Mouse (Mus musculus) gastrocnemius, adult 18-20 months (tissue): ENCODE measurements around the gene Vmn1r220. TPM values are rescaled to one million over a fixed set of nuclear protein-coding genes. Genes with fewer than 3 reads are reported as not detected.
"Not testable (repeated sequence)": the region's sequence is repeated elsewhere in the genome, so short reads cannot be mapped to it uniquely, and the experiment has no call there.

Experiments
- DNase-seq: peaks from one replicate; pipeline ENCODE4 v3.0.0; 2021; ENCODE audit warnings: low spot score
- long read RNA-seq, 2 experiments: library from polyadenylated mRNA; stranded (forward); transcript quantifications; one replicate each; pipeline ENCODE4 v2.0.0; 2021
- total RNA-seq, 2 experiments: library from RNA; stranded (reverse); gene quantifications; 2 replicates each; pipeline ENCODE4 v1.2.3; 2021

Gene Vmn1r220
- not detected for total RNA-seq
- long read RNA-seq, experiment 1: 0 reads
- long read RNA-seq, experiment 2: 0 reads

DNA sequence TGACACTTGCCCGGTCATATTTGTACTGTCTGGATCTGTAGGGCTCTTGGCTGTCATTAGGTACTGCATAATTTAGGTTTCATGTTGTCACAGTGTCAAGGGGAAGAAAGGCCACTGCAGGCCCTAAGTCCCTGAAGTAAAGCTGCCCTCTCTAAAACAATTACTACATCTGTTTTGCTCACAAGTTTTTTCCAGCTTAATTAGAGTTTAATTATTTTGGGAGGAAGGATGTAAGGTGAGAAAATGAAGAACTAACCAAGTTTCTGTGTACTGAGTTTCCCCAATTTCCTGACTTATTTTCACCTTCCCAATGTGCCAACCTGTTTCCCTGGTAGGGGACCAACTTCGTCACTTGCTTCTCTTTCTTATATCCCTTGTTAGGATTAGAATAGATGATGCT is at the start of gene Vmn1r220:
TSS of gene Vmn1r220 (minus strand) at position 101 of the 400 bp plus-strand sequence.
- DNase-seq: no peak

DNA sequence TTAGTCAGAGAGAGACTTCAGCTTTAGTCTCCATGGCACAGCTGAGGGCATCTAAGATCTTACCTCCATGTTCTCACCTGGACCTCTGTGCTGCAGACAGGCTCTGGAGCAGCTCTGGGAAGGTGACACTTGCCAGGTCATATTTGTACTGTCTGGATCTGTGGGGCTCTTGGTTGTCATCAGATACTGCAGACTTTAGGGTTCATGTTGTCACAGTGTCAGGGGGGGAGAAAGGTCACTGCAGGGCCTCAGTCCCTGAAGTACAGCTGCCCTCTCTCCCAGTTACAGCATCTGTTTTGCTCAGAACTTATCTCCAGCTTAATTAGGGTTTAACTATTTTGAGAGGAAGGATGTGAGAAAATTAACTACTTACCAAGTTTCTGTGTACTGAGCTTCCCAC is 48.1 kb upstream of the Vmn1r220 start, which contains the start of gene Vmn1r222:
TSS of gene Vmn1r222 (minus strand) at position 101 of the 400 bp plus-strand sequence.
- not testable (repeated sequence) for DNase-seq

- DNase-seq: not testable (repeated sequence)
These were observed 26.1 kb upstream of the Vmn1r220 start, which contains the start of gene Vmn1r221 for GRCm38 (mm10) chr13:23213827-23214226. Gene Vmn1r221 (plus strand): TSS chr13:23214127.

- DNase-seq: not testable (repeated sequence)
These were observed 16.1 kb upstream of the Vmn1r220 start for GRCm38 (mm10) chr13:23203885-23204284.

GRCm38 (mm10) chr13:23166471-23166870 is 21.3 kb downstream of the Vmn1r220 start:
- DNase-seq: not testable (repeated sequence)

DNA sequence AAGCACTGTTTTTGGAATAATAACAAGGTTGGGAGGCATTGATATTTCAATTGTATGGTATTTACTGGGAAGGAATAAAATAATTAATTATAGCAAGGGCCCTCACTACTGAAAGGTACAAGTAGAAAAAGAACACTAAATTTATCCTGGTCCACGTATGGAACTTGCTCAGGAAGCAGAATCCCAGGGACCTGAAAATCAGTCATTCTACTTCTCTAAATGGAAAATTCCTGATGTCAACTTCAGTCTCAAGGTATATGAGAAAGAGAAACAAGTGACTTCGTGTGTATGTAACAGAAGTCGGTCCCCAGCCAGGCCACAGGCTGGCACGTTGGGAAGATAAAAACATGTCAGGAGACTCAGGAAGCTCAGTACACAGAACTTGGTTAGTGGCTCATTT is 28.8 kb downstream of the Vmn1r220 start, which contains the start of gene Vmn1r219:
TSS of gene Vmn1r219 (plus strand) at position 301 of the 400 bp plus-strand sequence.
- DNase-seq: no peak

DNA sequence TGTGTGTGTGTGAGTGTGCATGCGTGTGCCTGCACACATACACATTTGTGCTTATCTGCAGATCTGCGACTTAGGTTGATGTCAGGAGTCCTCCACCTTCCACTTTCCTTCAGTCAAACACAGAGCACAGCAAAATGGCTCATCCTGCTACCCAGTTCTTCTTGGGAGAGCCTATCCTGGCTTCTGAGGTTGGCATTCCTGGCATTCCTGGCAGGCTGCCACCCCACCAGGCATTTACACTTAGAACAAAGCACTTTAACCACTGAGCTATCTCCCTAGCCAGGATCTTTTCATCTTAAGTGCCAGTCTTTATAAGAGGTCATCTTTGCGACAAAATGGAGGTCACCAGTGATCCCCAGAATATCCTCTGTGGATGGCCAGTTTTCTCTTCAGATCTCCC is 29.9 kb downstream of the Vmn1r220 start:
- no peak for DNase-seq

DNA sequence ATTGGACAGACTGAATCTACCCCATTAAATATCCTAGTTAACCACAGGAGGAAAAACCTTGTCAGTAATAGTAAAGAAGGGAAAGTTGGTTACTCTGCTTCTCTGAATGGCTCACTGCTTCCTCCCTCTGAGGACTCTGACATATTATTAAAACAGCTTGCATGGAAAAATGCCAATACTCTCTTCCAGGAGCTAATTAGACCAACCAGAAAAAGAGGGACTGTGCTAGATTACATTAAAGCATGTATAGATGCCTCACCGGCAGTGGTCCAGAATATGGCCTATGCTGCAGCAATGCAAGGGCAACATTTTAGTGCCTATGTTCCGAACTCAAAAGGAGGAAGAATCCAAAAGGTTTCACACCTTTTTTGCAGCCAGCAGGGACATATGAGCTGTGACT is 48.9 kb downstream of the Vmn1r220 start:
- DNase-seq: no peak

DNA sequence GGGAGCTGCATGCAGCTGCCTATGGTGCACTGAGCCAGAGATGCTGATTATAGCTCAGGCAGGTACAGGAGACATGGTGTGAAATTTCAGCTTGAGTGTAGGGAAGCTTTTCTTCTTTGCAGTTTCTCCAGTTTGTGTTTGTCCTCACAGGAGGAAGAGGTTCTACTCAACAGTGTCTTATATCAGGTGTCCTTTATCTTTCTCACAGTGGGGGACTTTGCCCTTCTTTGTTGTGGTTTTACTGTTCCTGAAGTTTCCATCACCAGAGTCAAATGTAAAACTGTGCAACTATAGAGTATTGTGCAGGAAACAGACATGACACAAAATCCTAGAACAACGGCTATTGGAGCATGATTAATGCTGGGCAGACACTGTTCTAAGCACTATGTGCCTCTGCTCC is 54.3 kb downstream of the Vmn1r220 start:
- DNase-seq: no peak

- no peak for DNase-seq
These were observed 54.7 kb downstream of the Vmn1r220 start, which contains the start of gene Vmn1r218 for GRCm38 (mm10) chr13:23133099-23133498. Gene Vmn1r218 (plus strand): TSS chr13:23133155.

Other genes with a start within 250 kb of the Vmn1r220 start
- not detected for gene Vmn1r213, start 180.3 kb downstream of the Vmn1r220 start, total RNA-seq
- gene Vmn1r214, start 157.6 kb downstream of the Vmn1r220 start, total RNA-seq: not detected
- not detected for gene Vmn1r215, start 120.0 kb downstream of the Vmn1r220 start, total RNA-seq
- gene Vmn1r217, start 69.7 kb downstream of the Vmn1r220 start, total RNA-seq: not detected
- not detected for gene Vmn1r218, start 54.8 kb downstream of the Vmn1r220 start, total RNA-seq
- not detected for gene Vmn1r219, start 28.7 kb downstream of the Vmn1r220 start, total RNA-seq
- gene Vmn1r221, start 26.2 kb upstream of the Vmn1r220 start, total RNA-seq: not detected
- not detected for gene Vmn1r222, start 48.0 kb upstream of the Vmn1r220 start, total RNA-seq
- not detected for gene Vmn1r223, start 59.2 kb upstream of the Vmn1r220 start, total RNA-seq
- gene Zfp322a, start 181.2 kb upstream of the Vmn1r220 start, total RNA-seq: 10 to 100 TPM in 1 of 2 experiments, 1 to 10 TPM in 1; 9.9 to 11.7 TPM
- gene Abt1, start 235.9 kb upstream of the Vmn1r220 start, total RNA-seq: 1 to 10 TPM; 3.8 to 4.2 TPM